Mouse (Mus musculus) erythroblast, embryonic 14.5 days (primary cell): ENCODE results near the gene Ccl17. TPM values are rescaled to one million over a fixed set of nuclear protein-coding genes. Genes with fewer than 3 reads are reported as not detected.

ENCODE experiments used
- H3K27me3 ChIP-seq: 2 replicates; pipeline ENCODE4 v1.6.1; 2012; ENCODE audit warnings: inconsistent platforms; ENCODE audit not compliant: control insufficient read depth
- H3K36me3 ChIP-seq: 2 replicates; pipeline ENCODE4 v1.6.1; 2012; ENCODE audit warnings: mild to moderate bottlenecking, inconsistent platforms; ENCODE audit not compliant: control insufficient read depth
- H3K4me1 ChIP-seq: 2 replicates; pipeline ENCODE4 v1.6.1; 2012; ENCODE audit warnings: inconsistent platforms; ENCODE audit not compliant: control insufficient read depth
- H3K4me3 ChIP-seq: replicated peaks from 2 replicates; pipeline ENCODE3; 2012; ENCODE audit warnings: moderate library complexity, mild to moderate bottlenecking, inconsistent platforms
- H3K9me3 ChIP-seq: 2 replicates; pipeline ENCODE4 v1.6.1; 2012; ENCODE audit warnings: low read length, inconsistent platforms, mixed read lengths; ENCODE audit not compliant: control insufficient read depth
- GATA1 ChIP-seq: IDR thresholded peaks from 2 replicates; pipeline ENCODE4 v1.6.1; 2012; ENCODE audit warnings: low read length, inconsistent platforms, mixed read lengths
- TAL1 ChIP-seq: IDR thresholded peaks from 3 replicates; pipeline ENCODE4 v1.6.1; 2012; ENCODE audit warnings: low read length, inconsistent platforms, mixed read lengths
- polyA plus RNA-seq: library from polyadenylated mRNA; stranded (reverse); fragments of >175 nt; gene quantifications from 2 replicates; pipeline ENCODE4 v1.2.3, GENCODE M21; 2012

The Ccl17 gene
- polyA plus RNA-seq, 1 experiment: not detected

DNA sequence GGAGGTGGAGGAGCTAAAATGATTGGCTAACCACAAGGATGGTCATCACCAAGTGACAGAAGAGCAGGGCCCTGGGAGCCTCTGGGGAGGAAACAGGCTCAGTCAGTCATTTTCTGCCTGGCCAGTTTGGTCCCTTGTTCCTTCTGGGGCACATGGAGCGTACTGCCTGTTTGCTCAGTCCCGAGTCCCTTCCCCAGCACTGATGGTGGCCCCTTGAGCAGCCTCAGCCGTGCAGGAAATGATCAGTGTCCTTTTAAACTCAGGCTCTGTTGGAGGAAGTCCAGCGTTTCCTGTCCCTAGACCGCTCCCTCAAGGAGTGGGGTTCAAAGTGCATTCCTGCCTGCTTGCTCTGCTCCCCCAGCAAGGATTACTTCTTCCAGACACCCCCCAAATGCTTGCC, 31.8 kb upstream of the Ccl17 start:
- H3K36me3 ChIP-seq: no peaks in the 10 kb centered on the region
- no peaks in the 10 kb centered on the region for H3K9me3 ChIP-seq
- no peak for TF ChIP-seq TAL1
- TF ChIP-seq GATA1: no peak
- no peak overlapping the region for H3K4me3 ChIP-seq
- H3K4me1 ChIP-seq: peaks cover 24% of the 10 kb centered on the region
- H3K27me3 ChIP-seq: peaks cover 76% of the 10 kb centered on the region

DNA sequence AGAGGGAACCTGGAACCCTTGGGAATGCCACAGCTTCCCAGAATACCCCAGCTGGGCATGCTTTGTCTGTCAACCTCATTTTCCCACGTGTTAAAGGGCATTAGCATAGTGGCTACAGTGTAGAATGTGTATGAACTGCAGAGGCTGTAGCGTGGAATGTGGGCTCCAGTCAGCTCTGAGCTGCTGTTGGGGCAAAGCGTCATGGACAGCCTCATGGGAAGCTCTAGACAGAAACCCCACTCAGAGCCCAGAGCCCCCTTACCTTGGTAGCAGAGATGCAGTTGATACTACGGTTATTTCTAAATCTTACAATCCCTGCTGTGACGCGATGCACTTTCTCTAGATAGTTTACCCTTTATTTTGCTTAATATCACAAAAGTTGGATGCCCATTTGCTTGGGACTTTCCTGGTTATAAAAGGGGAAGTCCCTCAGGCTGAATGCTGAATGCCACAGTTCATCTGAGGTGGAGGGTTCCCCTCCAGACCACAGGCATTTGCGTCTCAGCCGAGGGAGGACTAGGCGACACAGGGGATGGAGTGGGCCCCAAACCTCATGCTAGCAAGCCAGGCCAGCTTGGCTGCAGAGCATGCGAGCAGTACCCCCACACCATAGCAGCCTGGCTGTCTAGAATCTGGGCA, 31.2 kb upstream of the Ccl17 start:
- no peaks in the 10 kb centered on the region for H3K36me3 ChIP-seq
- peaks cover 25% of the 10 kb centered on the region for H3K4me1 ChIP-seq
- H3K4me3 ChIP-seq: no peak overlapping the region
- no peaks in the 10 kb centered on the region for H3K9me3 ChIP-seq
- TF ChIP-seq GATA1: no peak
- TF ChIP-seq TAL1: no peak
- H3K27me3 ChIP-seq: peaks cover 72% of the 10 kb centered on the region

DNA sequence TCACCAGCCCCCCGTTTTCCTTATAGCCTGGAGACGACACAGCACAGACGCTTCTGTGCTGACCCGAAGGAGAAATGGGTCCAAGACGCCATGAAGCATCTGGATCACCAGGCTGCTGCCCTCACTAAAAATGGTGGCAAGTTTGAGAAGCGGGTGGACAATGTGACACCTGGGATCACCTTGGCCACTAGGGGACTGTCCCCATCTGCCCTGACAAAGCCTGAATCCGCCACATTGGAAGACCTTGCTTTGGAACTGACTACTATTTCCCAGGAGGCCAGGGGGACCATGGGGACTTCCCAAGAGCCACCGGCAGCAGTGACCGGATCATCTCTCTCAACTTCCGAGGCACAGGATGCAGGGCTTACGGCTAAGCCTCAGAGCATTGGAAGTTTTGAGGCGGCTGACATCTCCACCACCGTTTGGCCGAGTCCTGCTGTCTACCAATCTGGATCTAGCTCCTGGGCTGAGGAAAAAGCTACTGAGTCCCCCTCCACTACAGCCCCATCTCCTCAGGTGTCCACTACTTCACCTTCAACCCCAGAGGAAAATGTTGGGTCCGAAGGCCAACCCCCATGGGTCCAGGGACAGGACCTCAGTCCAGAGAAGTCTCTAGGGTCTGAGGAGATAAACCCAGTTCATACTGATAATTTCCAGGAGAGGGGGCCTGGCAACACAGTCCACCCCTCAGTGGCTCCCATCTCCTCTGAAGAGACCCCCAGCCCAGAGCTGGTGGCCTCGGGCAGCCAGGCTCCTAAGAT, 30.5 kb upstream of the Ccl17 start:
- H3K4me1 ChIP-seq: peaks cover 27% of the 10 kb centered on the region

DNA sequence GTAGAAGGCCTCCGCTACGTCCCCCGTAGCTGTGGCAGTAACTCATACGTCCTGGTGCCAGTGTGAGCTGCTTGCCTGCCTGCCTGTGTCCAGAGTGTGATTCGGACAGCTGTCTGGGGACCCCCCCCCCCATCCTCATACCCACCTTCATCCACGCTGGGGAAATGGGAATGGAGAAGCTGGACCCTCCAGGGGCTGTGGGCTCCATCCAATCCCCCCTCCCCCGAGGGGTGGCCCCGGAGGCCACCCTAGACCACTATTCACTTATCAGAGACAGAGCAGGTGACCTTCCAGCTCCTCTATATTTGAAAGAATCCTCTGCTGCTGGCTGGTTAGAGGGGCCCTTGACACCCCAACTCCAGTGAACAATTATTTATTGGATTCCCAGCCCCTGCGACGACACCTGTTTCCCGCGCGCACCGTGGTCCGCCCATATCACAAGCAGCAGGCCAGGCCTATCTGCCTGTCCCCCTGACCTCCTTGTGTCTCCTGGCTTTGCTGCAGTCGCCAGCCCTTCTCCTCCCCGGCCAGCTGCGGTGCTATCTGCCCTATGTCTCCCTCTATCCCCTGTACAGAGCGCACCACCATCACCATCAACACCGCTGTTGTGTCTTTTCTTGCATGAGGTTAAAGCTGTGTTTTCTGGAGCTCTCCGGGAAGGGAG, 29.6 kb upstream of the Ccl17 start:
- Histone ChIP-seq H3K9me3 (no peaks in the 10 kb centered on the region), H3K36me3 (no peaks in the 10 kb centered on the region), H3K27me3 (peaks cover 70% of the 10 kb centered on the region), H3K4me3 (no peak overlapping the region), H3K4me1 (peaks cover 35% of the 10 kb centered on the region)
- TF ChIP-seq GATA1: no peak
- no peak for TF ChIP-seq TAL1

More for the DNA sequence above, 30.5 kb upstream of the Ccl17 start:
- TF ChIP-seq GATA1 (no peak), TAL1 (no peak)
- no peak overlapping the region for H3K4me3 ChIP-seq
- H3K9me3 ChIP-seq: no peaks in the 10 kb centered on the region
- H3K36me3 ChIP-seq: no peaks in the 10 kb centered on the region
- peaks cover 72% of the 10 kb centered on the region for H3K27me3 ChIP-seq

DNA sequence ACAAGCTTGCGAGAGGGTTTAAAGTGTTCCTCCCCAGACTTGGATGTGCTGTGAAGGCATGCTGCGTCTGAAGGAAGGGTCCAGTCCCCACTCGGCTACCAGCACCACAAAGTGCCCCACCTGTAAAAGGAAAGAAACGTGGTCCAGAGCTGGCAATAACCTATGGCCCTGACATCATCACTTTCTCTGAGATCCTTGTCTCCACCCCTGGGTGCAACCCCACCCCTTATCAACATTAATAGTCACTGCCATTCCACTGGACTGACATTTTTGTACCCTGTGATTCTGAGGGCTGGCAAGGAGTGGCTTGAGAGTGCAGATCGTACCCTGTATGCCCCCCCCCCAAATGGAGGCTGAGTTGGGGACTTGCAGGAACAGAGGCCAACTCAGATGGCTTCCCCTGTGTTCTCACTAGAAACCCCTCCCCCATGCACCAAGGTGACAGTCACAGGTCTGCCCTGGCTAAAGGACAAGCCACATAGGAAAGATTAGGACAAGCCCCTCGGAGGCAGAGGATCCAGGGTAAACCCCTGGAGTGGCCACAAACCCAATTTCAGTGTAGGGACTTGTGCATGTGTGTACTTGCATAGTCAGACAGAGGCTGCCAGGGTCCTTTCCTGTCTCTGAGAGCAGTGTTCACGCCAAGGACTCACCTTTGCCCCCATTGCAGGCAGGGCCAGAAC, 29.0 kb upstream of the Ccl17 start:
- Histone ChIP-seq H3K4me1 (peaks cover 41% of the 10 kb centered on the region), H3K27me3 (peaks cover 63% of the 10 kb centered on the region), H3K4me3 (no peak overlapping the region), H3K9me3 (no peaks in the 10 kb centered on the region), H3K36me3 (no peaks in the 10 kb centered on the region)
- TF ChIP-seq GATA1 (no peak), TAL1 (no peak)

DNA sequence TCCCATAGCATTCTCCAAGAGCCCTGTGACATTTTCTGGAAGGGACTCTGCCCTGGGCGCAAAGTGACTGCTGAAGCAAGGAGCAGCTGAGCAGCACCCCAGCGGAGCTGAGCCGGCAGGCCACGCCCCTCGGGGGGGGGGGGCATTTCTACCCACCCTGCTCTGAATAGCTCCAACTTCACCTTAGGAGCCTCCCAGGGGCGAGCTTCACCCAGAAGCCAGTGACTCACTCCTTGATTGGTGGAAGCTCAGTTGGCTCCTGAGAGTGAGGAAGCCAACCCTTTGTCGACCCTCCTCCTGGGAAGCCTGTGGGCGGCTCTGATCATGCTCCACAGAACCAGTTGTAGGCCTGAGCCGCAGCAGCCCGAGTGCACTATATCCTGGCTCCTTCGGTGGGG, 28.4 kb upstream of the Ccl17 start:
- Histone ChIP-seq H3K4me3 (no peak overlapping the region), H3K36me3 (no peaks in the 10 kb centered on the region), H3K9me3 (no peaks in the 10 kb centered on the region), H3K27me3 (peaks cover 63% of the 10 kb centered on the region), H3K4me1 (peaks cover 47% of the 10 kb centered on the region)
- TF ChIP-seq TAL1 (no peak), GATA1 (no peak)

DNA sequence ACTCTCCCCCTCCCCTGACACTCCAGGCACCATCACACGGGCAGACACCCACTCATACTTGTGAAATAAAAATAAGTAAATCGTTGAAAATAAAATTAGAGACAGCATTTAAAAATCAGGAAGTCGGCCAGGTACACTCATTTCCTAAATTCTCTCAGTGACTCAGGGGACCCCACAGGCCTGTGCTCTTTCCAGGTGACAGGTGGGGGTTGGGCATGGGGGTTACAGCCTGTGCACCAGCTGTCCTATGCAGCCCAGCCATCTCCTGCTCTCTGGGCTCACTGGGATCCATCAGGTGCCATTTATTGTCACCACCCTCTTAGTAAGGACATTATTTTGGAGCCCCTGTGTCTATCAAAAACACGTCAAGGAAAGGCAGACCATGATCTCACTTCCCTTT, 26.4 kb upstream of the Ccl17 start:
- H3K36me3 ChIP-seq: no peaks in the 10 kb centered on the region
- H3K4me3 ChIP-seq: no peak overlapping the region
- TF ChIP-seq GATA1 (no peak), TAL1 (no peak)
- H3K9me3 ChIP-seq: no peaks in the 10 kb centered on the region
- peaks cover 48% of the 10 kb centered on the region for H3K27me3 ChIP-seq
- peaks cover 67% of the 10 kb centered on the region for H3K4me1 ChIP-seq

DNA sequence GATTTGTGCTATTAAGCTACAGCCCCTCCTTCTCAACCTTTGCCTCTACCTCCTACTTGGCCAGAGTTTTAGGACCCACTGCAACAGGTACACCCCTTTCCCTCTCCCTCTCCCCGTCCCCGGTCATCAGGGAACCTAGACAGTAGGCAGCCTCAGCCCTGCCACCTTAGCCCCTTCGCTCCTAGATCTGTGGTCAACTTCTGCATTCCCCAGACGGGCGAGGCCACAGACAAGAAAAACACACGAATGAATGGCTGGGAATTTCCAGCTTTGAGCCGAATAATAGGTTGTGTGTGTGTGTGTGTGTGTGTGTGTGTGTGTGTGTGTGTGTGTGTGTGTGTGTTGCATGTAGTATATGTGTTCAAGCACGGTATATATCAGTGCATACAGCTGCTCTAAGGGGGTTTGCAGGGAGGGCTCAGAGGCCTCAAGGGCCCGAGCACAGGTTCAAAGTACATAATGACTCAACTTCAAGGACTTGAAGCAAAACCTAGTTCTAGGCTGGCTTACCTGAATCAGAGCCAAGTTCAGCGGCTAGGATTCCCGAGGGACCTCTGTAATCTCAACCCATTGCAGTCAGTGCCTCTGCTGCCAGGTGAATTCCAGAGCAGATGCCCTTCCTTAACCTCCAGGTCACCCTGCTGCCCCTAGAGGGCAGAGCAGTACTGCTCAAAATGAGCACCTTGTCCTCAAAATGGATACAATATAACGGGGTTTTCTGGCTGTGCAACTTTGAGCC, 24.8 kb upstream of the Ccl17 start:
- TF ChIP-seq GATA1 (no peak), TAL1 (no peak)
- H3K9me3 ChIP-seq: no peaks in the 10 kb centered on the region
- H3K27me3 ChIP-seq: peaks cover 48% of the 10 kb centered on the region
- H3K4me3 ChIP-seq: no peak overlapping the region
- H3K36me3 ChIP-seq: no peaks in the 10 kb centered on the region
- peaks cover 78% of the 10 kb centered on the region for H3K4me1 ChIP-seq
